Mouse (Mus musculus): ENCODE results near the gene Syce2. TPM values are rescaled to one million over a fixed set of nuclear protein-coding genes. Genes with fewer than 3 reads are reported as not detected.
A peak's percentile ranks its signal among the peaks of the same experiment; 100 is the strongest.

The Syce2 gene
- polyA plus RNA-seq, 1 experiment from 2014 or later: 68.5 TPM

DNA sequence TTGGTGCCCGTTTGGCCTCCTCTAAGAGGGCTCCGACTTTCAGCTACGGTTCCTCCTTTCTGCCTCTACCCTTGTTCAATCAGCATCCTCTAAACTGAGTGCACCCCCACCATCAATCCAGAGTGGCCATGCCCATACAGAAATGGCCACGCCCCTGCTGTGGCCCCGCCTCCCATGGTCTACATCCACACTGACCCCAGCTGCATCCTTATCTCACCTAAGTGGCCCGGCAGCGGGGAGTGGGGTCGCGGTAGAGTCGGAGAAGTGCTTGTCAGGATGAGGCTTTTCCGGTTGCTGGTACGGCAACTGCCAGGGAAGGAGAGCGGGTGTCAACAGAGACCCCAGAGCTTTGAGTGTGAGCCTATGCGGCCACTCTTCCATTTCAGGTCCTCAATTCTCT is 63.6 kb downstream of the Syce2 start:
- Histone ChIP-seq H3K36me3 (ENCODE audit: control insufficient read depth, insufficient read depth, low read length) (no peaks in the 10 kb centered on the region), H3K27ac (replicated peaks; ENCODE audit: low read depth, low read length) (no peak overlapping the region), H3K4me2 (ENCODE audit: low read depth, low read length) (peak overlapping the region; percentile 1; the same call in 1 of the 2 replicates), H3K4me1 (ENCODE audit: control insufficient read depth, insufficient read depth, low read length) (peaks cover 7% of the 10 kb centered on the region; the same call in 1 of the 2 replicates), H3K4me3 (ENCODE audit: low read depth, low read length) (peak overlapping the region; percentile 0; the same call in 1 of the 2 replicates), H3K9ac (ENCODE audit: low read depth, low read length) (no peak overlapping the region), H3K9me3 (ENCODE audit: control insufficient read depth, low read length) (0 out of 2 replicates have a peak, but pooled peaks cover 5% of the 10 kb centered on the region), H3K27me3 (replicated peaks; ENCODE audit: control insufficient read depth, insufficient read depth, low read length) (peaks cover 65% of the 10 kb centered on the region)
- DNase-seq (ENCODE audit: low spot score): no peak
- peak; percentile 24; the same call in 1 of the 2 replicates for ATAC-seq (ENCODE audit: low read depth)
- WGBS: 5% methylated on average over 14 of the region's 14 CpGs

DNA sequence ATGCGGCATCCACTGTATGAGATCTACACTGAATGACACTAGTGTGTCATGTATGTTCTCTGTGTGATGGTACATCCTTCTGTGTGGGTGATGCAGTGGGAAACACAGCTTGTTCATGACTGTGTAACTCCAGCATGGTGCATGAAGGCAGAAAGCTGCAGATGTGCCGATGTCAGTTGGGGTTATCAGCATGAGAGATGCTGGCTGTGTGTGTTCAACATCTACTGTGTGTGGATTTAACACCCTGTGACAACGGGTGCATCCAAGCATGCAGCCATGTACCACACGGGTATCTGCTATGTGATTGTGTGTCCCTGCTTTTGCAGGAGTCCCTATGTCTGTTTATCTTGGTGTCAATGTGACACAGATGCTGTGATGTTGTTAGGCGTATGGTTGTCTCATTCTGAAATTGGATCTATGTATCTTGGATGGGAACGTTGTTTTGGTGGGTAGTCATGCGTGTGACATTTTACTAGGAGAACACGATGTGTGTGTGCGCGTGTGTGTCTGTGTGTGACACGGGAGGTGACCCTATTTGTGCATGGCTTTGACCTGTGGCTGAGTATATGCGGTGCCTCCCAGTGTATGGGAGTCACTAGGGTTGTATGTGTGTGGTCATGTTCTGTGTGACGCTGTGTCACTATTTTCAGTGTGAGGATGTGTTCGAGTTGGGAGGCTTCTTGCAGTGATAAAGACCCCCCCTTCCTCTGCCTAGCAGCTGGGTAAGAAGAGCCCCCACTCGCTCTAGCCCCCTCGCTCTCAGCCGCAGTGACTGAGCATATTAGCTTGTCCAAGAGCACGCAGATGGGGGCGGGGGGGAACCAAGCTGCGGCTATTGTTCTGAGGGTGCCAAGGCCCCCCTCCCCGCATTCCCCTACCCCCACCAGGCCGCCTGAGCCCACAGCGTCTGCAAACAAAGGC is 64.4 kb downstream of the Syce2 start:
- H3K36me3 ChIP-seq (ENCODE audit: control insufficient read depth, insufficient read depth, low read length): no peaks in the 10 kb centered on the region
- H3K4me3 ChIP-seq (ENCODE audit: low read depth, low read length): peak overlapping the region; percentile 43
- H3K27me3 ChIP-seq (replicated peaks; ENCODE audit: control insufficient read depth, insufficient read depth, low read length): peaks cover 63% of the 10 kb centered on the region
- peak overlapping the region; percentile 65 for H3K4me2 ChIP-seq (ENCODE audit: low read depth, low read length)
- ATAC-seq (ENCODE audit: low read depth): 0 out of 2 replicates have a peak, but pooled peaks have one; percentile 13
- H3K4me1 ChIP-seq (ENCODE audit: control insufficient read depth, insufficient read depth, low read length): peaks cover 7% of the 10 kb centered on the region; the same call in 1 of the 2 replicates
- 31% methylated on average over 18 of the region's 23 CpGs for WGBS
- no peak for DNase-seq (ENCODE audit: low spot score)
- H3K27ac ChIP-seq (replicated peaks; ENCODE audit: low read depth, low read length): no peak overlapping the region; the same call in 1 of the 2 replicates
- 0 out of 2 replicates have a peak, but pooled peaks cover 5% of the 10 kb centered on the region for H3K9me3 ChIP-seq (ENCODE audit: control insufficient read depth, low read length)
- peak overlapping the region; percentile 55 for H3K9ac ChIP-seq (ENCODE audit: low read depth, low read length)

DNA sequence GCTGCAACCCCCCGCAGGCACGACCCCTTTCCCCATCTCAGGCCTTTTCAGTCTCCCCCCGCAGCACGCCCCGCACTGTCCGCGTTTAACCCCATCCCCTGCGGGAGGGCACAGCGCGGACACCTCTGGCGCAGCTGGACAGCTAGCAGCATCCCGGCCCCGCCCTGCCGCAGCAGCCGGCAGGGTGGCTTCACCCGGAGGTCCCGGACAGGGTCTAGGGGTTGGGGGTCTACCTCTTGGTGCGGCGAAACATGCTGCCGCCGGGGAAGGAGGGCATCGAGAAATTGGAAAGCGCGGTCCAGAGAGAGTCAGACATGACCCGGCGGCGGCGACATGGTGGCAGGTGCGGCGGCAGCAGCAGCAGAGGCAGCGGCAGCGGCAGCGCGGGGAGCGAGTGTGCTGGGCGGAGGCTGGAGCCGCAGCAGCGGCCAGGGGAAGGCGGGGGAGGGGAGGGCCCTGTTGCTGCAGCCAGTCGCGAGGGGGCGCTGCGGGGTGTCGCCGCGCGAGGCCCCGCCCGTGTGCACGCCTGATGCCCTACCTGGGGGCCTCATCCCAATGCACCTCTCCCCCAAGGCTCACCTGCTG is 65.1 kb downstream of the Syce2 start, which contains the start of gene Mast1:
Mast1 (minus strand) TSS at position 398 of the 585 bp plus-strand sequence.
- Histone ChIP-seq H3K27me3 (replicated peaks; ENCODE audit: control insufficient read depth, insufficient read depth, low read length) (peaks cover 60% of the 10 kb centered on the region), H3K4me2 (ENCODE audit: low read depth, low read length) (peak within 1 kb of the TSS; percentile 65), H3K36me3 (ENCODE audit: control insufficient read depth, insufficient read depth, low read length) (no peaks in the 10 kb centered on the region), H3K4me1 (ENCODE audit: control insufficient read depth, insufficient read depth, low read length) (peaks cover 7% of the 10 kb centered on the region; the same call in 1 of the 2 replicates), H3K27ac (replicated peaks; ENCODE audit: low read depth, low read length) (no peak within 1 kb of the TSS; the same call in 1 of the 2 replicates), H3K9me3 (ENCODE audit: control insufficient read depth, low read length) (0 out of 2 replicates have a peak, but pooled peaks cover 5% of the 10 kb centered on the region), H3K4me3 (ENCODE audit: low read depth, low read length) (peak within 1 kb of the TSS; percentile 43), H3K9ac (ENCODE audit: low read depth, low read length) (peak within 1 kb of the TSS; percentile 55)
- WGBS: 0% methylated on average over 20 of the region's 50 CpGs
- DNase-seq (ENCODE audit: low spot score) (peak; percentile 65), ATAC-seq (ENCODE audit: low read depth) (peak; percentile 73)

Small RNA genes within 50 kb of the gene (microRNA-seq; reads per million reads assigned to microRNA genes)
- gene Gm24197 (ENCODE audit: borderline number of aligned reads) (not detected), gene Mir7069 (ENCODE audit: borderline number of aligned reads) (1.7 reads per million, percentile 2 among the genes with 10 or more reads in this experiment)

Other genes with a start within 250 kb of the Syce2 start
- 45.9 and 50.3 TPM in 2 replicates for gene Ier2, start 209.3 kb upstream of the Syce2 start, polyA plus RNA-seq (2014; fragmentation: Nextera tagmentation; extraction: Ambion mirVana)
- 55.8 and 73.2 TPM in 2 replicates for gene Trmt1, start 185.8 kb upstream of the Syce2 start, polyA plus RNA-seq (2014; fragmentation: Nextera tagmentation; extraction: Ambion mirVana)
- 19.7 and 20.1 TPM in 2 replicates for gene Nacc1, start 184.2 kb upstream of the Syce2 start, polyA plus RNA-seq (2014; fragmentation: Nextera tagmentation; extraction: Ambion mirVana)
- gene Lyl1, start 170.7 kb upstream of the Syce2 start, polyA plus RNA-seq (2014; fragmentation: Nextera tagmentation; extraction: Ambion mirVana): 5.8 and 6.8 TPM in 2 replicates
- gene G430095P16Rik, start 149.1 kb upstream of the Syce2 start, polyA plus RNA-seq (2014; fragmentation: Nextera tagmentation; extraction: Ambion mirVana): 2.0 and 2.7 TPM in 2 replicates
- 64.0 and 67.4 TPM in 2 replicates for gene Nfix, start 71.8 kb upstream of the Syce2 start, polyA plus RNA-seq (2014; fragmentation: Nextera tagmentation; extraction: Ambion mirVana)
- gene Dand5, start 49.3 kb upstream of the Syce2 start, polyA plus RNA-seq (2014; fragmentation: Nextera tagmentation; extraction: Ambion mirVana): 5.8 and 6.8 TPM in 2 replicates
- 41.3 and 41.5 TPM in 2 replicates for gene Gadd45gip1, start 40.6 kb upstream of the Syce2 start, polyA plus RNA-seq (2014; fragmentation: Nextera tagmentation; extraction: Ambion mirVana)
- 109 and 111 TPM in 2 replicates for gene Rad23a, start 31.4 kb upstream of the Syce2 start, polyA plus RNA-seq (2014; fragmentation: Nextera tagmentation; extraction: Ambion mirVana)
- gene Calr, start 25.2 kb upstream of the Syce2 start, polyA plus RNA-seq (2014; fragmentation: Nextera tagmentation; extraction: Ambion mirVana): 805 and 891 TPM in 2 replicates
- 67.1 and 76.5 TPM in 2 replicates for gene Farsa, start 15.1 kb upstream of the Syce2 start, polyA plus RNA-seq (2014; fragmentation: Nextera tagmentation; extraction: Ambion mirVana)
- 27.3 and 33.2 TPM in 2 replicates for gene Gcdh, start 21.8 kb downstream of the Syce2 start, polyA plus RNA-seq (2014; fragmentation: Nextera tagmentation; extraction: Ambion mirVana)
- gene Klf1, start 29.8 kb downstream of the Syce2 start, polyA plus RNA-seq (2014; fragmentation: Nextera tagmentation; extraction: Ambion mirVana): 2.1 and 2.2 TPM in 2 replicates
- 10.1 and 11.5 TPM in 2 replicates for gene Dnase2a, start 36.4 kb downstream of the Syce2 start, polyA plus RNA-seq (2014; fragmentation: Nextera tagmentation; extraction: Ambion mirVana)
- gene Mast1, start 65.2 kb downstream of the Syce2 start, polyA plus RNA-seq (2014; fragmentation: Nextera tagmentation; extraction: Ambion mirVana): 3.4 and 3.6 TPM in 2 replicates
- 0.20 TPM in 1 of 2 replicates, not detected in the other for gene Rtbdn, start 74.9 kb downstream of the Syce2 start, polyA plus RNA-seq (2014; fragmentation: Nextera tagmentation; extraction: Ambion mirVana)
- not detected in 2 replicates for gene Gm49661, start 97.3 kb downstream of the Syce2 start, polyA plus RNA-seq (2014; fragmentation: Nextera tagmentation; extraction: Ambion mirVana)
- 715 and 771 TPM in 2 replicates for gene Prdx2, start 97.5 kb downstream of the Syce2 start, polyA plus RNA-seq (2014; fragmentation: Nextera tagmentation; extraction: Ambion mirVana)
- 73.7 and 88.9 TPM in 2 replicates for gene Rnaseh2a, start 97.7 kb downstream of the Syce2 start, polyA plus RNA-seq (2014; fragmentation: Nextera tagmentation; extraction: Ambion mirVana)
- 16.8 and 18.4 TPM in 2 replicates for gene Junb, start 106.6 kb downstream of the Syce2 start, polyA plus RNA-seq (2014; fragmentation: Nextera tagmentation; extraction: Ambion mirVana)
- 13.1 and 15.3 TPM in 2 replicates for gene Hook2, start 118.5 kb downstream of the Syce2 start, polyA plus RNA-seq (2014; fragmentation: Nextera tagmentation; extraction: Ambion mirVana)
- 0.30 and 0.58 TPM in 2 replicates for gene Best2, start 142.4 kb downstream of the Syce2 start, polyA plus RNA-seq (2014; fragmentation: Nextera tagmentation; extraction: Ambion mirVana)
- 97.3 and 101 TPM in 2 replicates for gene Asna1, start 153.2 kb downstream of the Syce2 start, polyA plus RNA-seq (2014; fragmentation: Nextera tagmentation; extraction: Ambion mirVana)
- gene Trir, start 154.7 kb downstream of the Syce2 start, polyA plus RNA-seq (2014; fragmentation: Nextera tagmentation; extraction: Ambion mirVana): 127 and 133 TPM in 2 replicates
- gene Tnpo2, start 164.8 kb downstream of the Syce2 start, polyA plus RNA-seq (2014; fragmentation: Nextera tagmentation; extraction: Ambion mirVana): 22.9 and 24.8 TPM in 2 replicates
- 20.9 and 25.8 TPM in 2 replicates for gene Fbxw9, start 187.9 kb downstream of the Syce2 start, polyA plus RNA-seq (2014; fragmentation: Nextera tagmentation; extraction: Ambion mirVana)
- gene Gm5741, start 195.9 kb downstream of the Syce2 start, polyA plus RNA-seq (2014; fragmentation: Nextera tagmentation; extraction: Ambion mirVana): 0.68 TPM in 1 of 2 replicates, not detected in the other
- 44.0 and 49.5 TPM in 2 replicates for gene Dhps, start 199.6 kb downstream of the Syce2 start, polyA plus RNA-seq (2014; fragmentation: Nextera tagmentation; extraction: Ambion mirVana)
- gene Wdr83os, start 208.6 kb downstream of the Syce2 start, polyA plus RNA-seq (2014; fragmentation: Nextera tagmentation; extraction: Ambion mirVana): 125 and 127 TPM in 2 replicates
- gene Wdr83, start 209.2 kb downstream of the Syce2 start, polyA plus RNA-seq (2014; fragmentation: Nextera tagmentation; extraction: Ambion mirVana): 33.1 and 38.6 TPM in 2 replicates
- gene Man2b1, start 211.2 kb downstream of the Syce2 start, polyA plus RNA-seq (2014; fragmentation: Nextera tagmentation; extraction: Ambion mirVana): 35.3 and 35.6 TPM in 2 replicates